Mouse (Mus musculus): ENCODE measurements around the gene Ncl. TPM values are rescaled to one million over a fixed set of nuclear protein-coding genes. Genes with fewer than 3 reads are reported as not detected.
"Not testable (repeated sequence)": the region's sequence is repeated elsewhere in the genome, so short reads cannot be mapped to it uniquely, and the experiment has no call there.

Ncl gene
- polyA plus RNA-seq, 1 experiment from 2014 or later = 423 TPM

GRCm38 (mm10) chr1:86345069-86345468 lies 14.1 kb downstream of the Ncl start:
- WGBS = 86% methylated on average over 4 of the region's 4 CpGs
- no peak; the same call in 1 of the 2 replicates for ATAC-seq (replicated peaks; ENCODE audit: low FRiP score, low TSS enrichment, low read depth)
- H3K9ac ChIP-seq (ENCODE audit: low read length) = no peak overlapping the region
- no peak overlapping the region for H3K4me2 ChIP-seq (ENCODE audit: low read length)
- H3K4me1 ChIP-seq (replicated peaks; ENCODE audit: control insufficient read depth, insufficient read depth, low read length) = no peaks in the 10 kb centered on the region
- DNase-seq (ENCODE audit: low spot score) = no peak
- no peaks in the 10 kb centered on the region for H3K9me3 ChIP-seq (ENCODE audit: control insufficient read depth, low read length)
- H3K27ac ChIP-seq (ENCODE audit: low read depth) = no peak overlapping the region
- H3K27me3 ChIP-seq (replicated peaks; ENCODE audit: control insufficient read depth, insufficient read depth, low read length) = no peaks in the 10 kb centered on the region
- H3K4me3 ChIP-seq (ENCODE audit: low read depth, low read length) = no peak overlapping the region
- H3K36me3 ChIP-seq (ENCODE audit: control insufficient read depth, insufficient read depth, low read length) = peaks cover 41% of the 10 kb centered on the region

GRCm38 (mm10) chr1:86343969-86344861 lies 15.0 kb downstream of the Ncl start:
- Histone ChIP-seq H3K9me3 (ENCODE audit: control insufficient read depth, low read length) (no peaks in the 10 kb centered on the region), H3K4me2 (ENCODE audit: low read length) (no peak overlapping the region), H3K9ac (ENCODE audit: low read length) (no peak overlapping the region), H3K27ac (ENCODE audit: low read depth) (no peak overlapping the region), H3K4me1 (replicated peaks; ENCODE audit: control insufficient read depth, insufficient read depth, low read length) (no peaks in the 10 kb centered on the region), H3K4me3 (ENCODE audit: low read depth, low read length) (no peak overlapping the region), H3K27me3 (replicated peaks; ENCODE audit: control insufficient read depth, insufficient read depth, low read length) (no peaks in the 10 kb centered on the region), H3K36me3 (ENCODE audit: control insufficient read depth, insufficient read depth, low read length) (peaks cover 32% of the 10 kb centered on the region)
- ATAC-seq (replicated peaks; ENCODE audit: low FRiP score, low TSS enrichment, low read depth) = no peak
- 54% methylated on average over 4 of the region's 4 CpGs for WGBS
- no peak for DNase-seq (ENCODE audit: low spot score)

GRCm38 (mm10) chr1:86343087-86343645 lies 16.0 kb downstream of the Ncl start:
- no peaks in the 10 kb centered on the region for H3K9me3 ChIP-seq (ENCODE audit: control insufficient read depth, low read length)
- no peak overlapping the region for H3K4me3 ChIP-seq (ENCODE audit: low read depth, low read length)
- H3K27ac ChIP-seq (ENCODE audit: low read depth) = no peak overlapping the region
- DNase-seq (ENCODE audit: low spot score) (no peak), ATAC-seq (replicated peaks; ENCODE audit: low FRiP score, low TSS enrichment, low read depth) (no peak)
- H3K27me3 ChIP-seq (replicated peaks; ENCODE audit: control insufficient read depth, insufficient read depth, low read length) = no peaks in the 10 kb centered on the region
- peaks cover 22% of the 10 kb centered on the region for H3K36me3 ChIP-seq (ENCODE audit: control insufficient read depth, insufficient read depth, low read length)
- no peak overlapping the region for H3K4me2 ChIP-seq (ENCODE audit: low read length)
- H3K4me1 ChIP-seq (replicated peaks; ENCODE audit: control insufficient read depth, insufficient read depth, low read length) = no peaks in the 10 kb centered on the region
- H3K9ac ChIP-seq (ENCODE audit: low read length) = no peak overlapping the region
- WGBS = 94% methylated on average over 1 of the region's 1 CpGs

GRCm38 (mm10) chr1:86342371-86342770 lies 16.8 kb downstream of the Ncl start:
- H3K4me1 ChIP-seq (replicated peaks; ENCODE audit: control insufficient read depth, insufficient read depth, low read length) = no peaks in the 10 kb centered on the region
- no peak for DNase-seq (ENCODE audit: low spot score)
- ATAC-seq (replicated peaks; ENCODE audit: low FRiP score, low TSS enrichment, low read depth) = no peak

GRCm38 (mm10) chr1:86341096-86341495 lies 18.1 kb downstream of the Ncl start:
- DNase-seq (ENCODE audit: low spot score) = not testable (repeated sequence)

More at GRCm38 (mm10) chr1:86342371-86342770, 16.8 kb downstream of the Ncl start:
- no peak overlapping the region for H3K27ac ChIP-seq (ENCODE audit: low read depth)
- H3K9ac ChIP-seq (ENCODE audit: low read length) = no peak overlapping the region
- no peak overlapping the region for H3K4me2 ChIP-seq (ENCODE audit: low read length)
- 95% methylated on average over 2 of the region's 2 CpGs for WGBS
- peaks cover 14% of the 10 kb centered on the region; the same call in 1 of the 2 replicates for H3K36me3 ChIP-seq (ENCODE audit: control insufficient read depth, insufficient read depth, low read length)
- no peak overlapping the region for H3K4me3 ChIP-seq (ENCODE audit: low read depth, low read length)
- H3K9me3 ChIP-seq (ENCODE audit: control insufficient read depth, low read length) = no peaks in the 10 kb centered on the region
- H3K27me3 ChIP-seq (replicated peaks; ENCODE audit: control insufficient read depth, insufficient read depth, low read length) = no peaks in the 10 kb centered on the region

GRCm38 (mm10) chr1:86339156-86339812 lies 19.9 kb downstream of the Ncl start:
- DNase-seq (ENCODE audit: low spot score) = peak; percentile 89
- 31% methylated on average over 4 of the region's 4 CpGs for WGBS

More at GRCm38 (mm10) chr1:86341096-86341495, 18.1 kb downstream of the Ncl start:
- not testable (repeated sequence) for H3K9ac ChIP-seq (ENCODE audit: low read length); H3K9me3 ChIP-seq (ENCODE audit: control insufficient read depth, low read length); H3K27ac ChIP-seq (ENCODE audit: low read depth); ATAC-seq (replicated peaks; ENCODE audit: low FRiP score, low TSS enrichment, low read depth); H3K27me3 ChIP-seq (replicated peaks; ENCODE audit: control insufficient read depth, insufficient read depth, low read length); H3K4me1 ChIP-seq (replicated peaks; ENCODE audit: control insufficient read depth, insufficient read depth, low read length); H3K4me3 ChIP-seq (ENCODE audit: low read depth, low read length); H3K4me2 ChIP-seq (ENCODE audit: low read length); H3K36me3 ChIP-seq (ENCODE audit: control insufficient read depth, insufficient read depth, low read length)
- 93% methylated on average over 2 of the region's 2 CpGs for WGBS

GRCm38 (mm10) chr1:86336330-86336729 lies 22.9 kb downstream of the Ncl start:
- Histone ChIP-seq H3K9me3 (ENCODE audit: control insufficient read depth, low read length) (no peaks in the 10 kb centered on the region), H3K4me3 (ENCODE audit: low read depth, low read length) (no peak overlapping the region), H3K36me3 (ENCODE audit: control insufficient read depth, insufficient read depth, low read length) (no peaks in the 10 kb centered on the region), H3K27me3 (replicated peaks; ENCODE audit: control insufficient read depth, insufficient read depth, low read length) (no peaks in the 10 kb centered on the region), H3K4me1 (replicated peaks; ENCODE audit: control insufficient read depth, insufficient read depth, low read length) (no peaks in the 10 kb centered on the region), H3K9ac (ENCODE audit: low read length) (no peak overlapping the region), H3K27ac (ENCODE audit: low read depth) (no peak overlapping the region), H3K4me2 (ENCODE audit: low read length) (no peak overlapping the region)
- no peak for ATAC-seq (replicated peaks; ENCODE audit: low FRiP score, low TSS enrichment, low read depth)
- DNase-seq (ENCODE audit: low spot score) = no peak
- 46% methylated on average over 2 of the region's 2 CpGs for WGBS

More at GRCm38 (mm10) chr1:86339156-86339812, 19.9 kb downstream of the Ncl start:
- H3K4me2 ChIP-seq (ENCODE audit: low read length) = no peak overlapping the region
- H3K9ac ChIP-seq (ENCODE audit: low read length) = no peak overlapping the region
- H3K4me3 ChIP-seq (ENCODE audit: low read depth, low read length) = no peak overlapping the region
- H3K27ac ChIP-seq (ENCODE audit: low read depth) = no peak overlapping the region
- no peaks in the 10 kb centered on the region for H3K4me1 ChIP-seq (replicated peaks; ENCODE audit: control insufficient read depth, insufficient read depth, low read length)
- peak; percentile 35; the same call in 1 of the 2 replicates for ATAC-seq (replicated peaks; ENCODE audit: low FRiP score, low TSS enrichment, low read depth)
- no peaks in the 10 kb centered on the region for H3K9me3 ChIP-seq (ENCODE audit: control insufficient read depth, low read length)
- H3K27me3 ChIP-seq (replicated peaks; ENCODE audit: control insufficient read depth, insufficient read depth, low read length) = no peaks in the 10 kb centered on the region
- no peaks in the 10 kb centered on the region for H3K36me3 ChIP-seq (ENCODE audit: control insufficient read depth, insufficient read depth, low read length)

- Histone ChIP-seq H3K4me3 (ENCODE audit: low read depth, low read length) (no peak overlapping the region), H3K27ac (ENCODE audit: low read depth) (no peak overlapping the region), H3K27me3 (replicated peaks; ENCODE audit: control insufficient read depth, insufficient read depth, low read length) (no peaks in the 10 kb centered on the region), H3K4me2 (ENCODE audit: low read length) (no peak overlapping the region), H3K36me3 (ENCODE audit: control insufficient read depth, insufficient read depth, low read length) (no peaks in the 10 kb centered on the region), H3K4me1 (replicated peaks; ENCODE audit: control insufficient read depth, insufficient read depth, low read length) (no peaks in the 10 kb centered on the region), H3K9me3 (ENCODE audit: control insufficient read depth, low read length) (no peaks in the 10 kb centered on the region), H3K9ac (ENCODE audit: low read length) (no peak overlapping the region)
- WGBS = 89% methylated on average over 7 of the region's 8 CpGs
- ATAC-seq (replicated peaks; ENCODE audit: low FRiP score, low TSS enrichment, low read depth) (no peak), DNase-seq (ENCODE audit: low spot score) (no peak)
These were observed 38.3 kb downstream of the Ncl start for GRCm38 (mm10) chr1:86320822-86321413.
